Mouse (Mus musculus): ENCODE results near the gene Pip4k2b. TPM values are rescaled to one million over a fixed set of nuclear protein-coding genes. Genes with fewer than 3 reads are reported as not detected.

Pip4k2b gene
- polyA plus RNA-seq, 1 experiment from 2014 or later: 1.2 TPM

- Histone ChIP-seq H3K27ac (ENCODE audit: low read length) (no peak overlapping the region), H3K36me3 (ENCODE audit: control insufficient read depth, insufficient read depth, low read length) (peaks cover 33% of the 10 kb centered on the region), H3K9ac (ENCODE audit: low read length) (peak overlapping the region; percentile 99), H3K4me3 (replicated peaks; ENCODE audit: low read length) (peak overlapping the region; percentile 98), H3K4me1 (ENCODE audit: control insufficient read depth, insufficient read depth, low read length) (peaks cover 14% of the 10 kb centered on the region), H3K9me3 (replicated peaks; ENCODE audit: control insufficient read depth, low read length) (no peaks in the 10 kb centered on the region), H3K27me3 (ENCODE audit: control insufficient read depth, insufficient read depth, low read length) (no peaks in the 10 kb centered on the region), H3K4me2 (ENCODE audit: low read depth, low read length) (peak overlapping the region; percentile 72)
- ATAC-seq (ENCODE audit: insufficient read depth, low FRiP score): no peak
- WGBS: 82% methylated on average over 2 of the region's 2 CpGs
Measured at GRCm38 (mm10) chr11:97779968-97780701, 35.6 kb upstream of the Pip4k2b start.

DNA sequence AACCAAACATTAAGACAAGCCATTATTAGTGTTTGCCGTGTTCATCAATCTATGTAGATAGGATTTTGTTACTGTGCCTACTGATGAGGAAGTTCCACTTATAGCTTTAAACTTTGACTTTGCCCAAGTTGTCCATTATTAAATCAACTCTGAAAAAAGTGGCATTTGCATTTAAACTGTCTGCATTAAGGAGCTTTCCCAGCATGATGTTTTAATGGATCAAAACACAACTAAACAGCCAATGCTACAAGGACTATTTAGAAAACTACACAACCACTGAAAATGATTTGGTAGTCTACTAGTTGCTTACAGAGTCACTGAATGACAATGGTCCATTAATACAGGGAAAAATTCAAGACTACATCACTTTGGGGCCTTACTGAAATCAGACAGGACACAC, 34.4 kb upstream of the Pip4k2b start:
- Histone ChIP-seq H3K9me3 (replicated peaks; ENCODE audit: control insufficient read depth, low read length) (no peaks in the 10 kb centered on the region), H3K36me3 (ENCODE audit: control insufficient read depth, insufficient read depth, low read length) (peaks cover 33% of the 10 kb centered on the region), H3K9ac (ENCODE audit: low read length) (no peak overlapping the region), H3K27me3 (ENCODE audit: control insufficient read depth, insufficient read depth, low read length) (no peaks in the 10 kb centered on the region), H3K4me1 (ENCODE audit: control insufficient read depth, insufficient read depth, low read length) (peaks cover 14% of the 10 kb centered on the region), H3K4me2 (ENCODE audit: low read depth, low read length) (no peak overlapping the region), H3K27ac (ENCODE audit: low read length) (no peak overlapping the region), H3K4me3 (replicated peaks; ENCODE audit: low read length) (no peak overlapping the region)
- WGBS: 86% methylated on average over 1 of the region's 1 CpGs
- no peak for ATAC-seq (ENCODE audit: insufficient read depth, low FRiP score)

DNA sequence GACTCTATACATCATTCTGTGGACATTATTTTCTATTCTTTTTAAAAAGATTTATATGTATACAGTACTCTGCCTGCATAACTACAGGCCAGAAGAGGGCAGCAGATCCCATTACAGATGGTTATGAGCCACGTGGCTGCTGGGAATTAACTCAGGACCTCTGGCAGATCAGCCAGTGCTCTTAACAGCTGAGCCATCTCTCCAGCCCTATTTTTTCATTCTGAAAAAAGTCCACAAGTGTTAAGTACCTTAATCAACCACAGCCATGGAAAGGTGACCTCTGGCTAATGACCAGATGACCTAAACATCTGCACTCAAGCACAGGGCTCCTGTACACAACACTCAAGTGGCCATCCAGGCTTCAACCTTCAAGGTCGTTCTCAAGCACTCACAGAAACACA, 32.6 kb upstream of the Pip4k2b start:
- no peak overlapping the region for H3K4me3 ChIP-seq (replicated peaks; ENCODE audit: low read length)
- 47% methylated on average over 2 of the region's 2 CpGs for WGBS
- H3K9ac ChIP-seq (ENCODE audit: low read length): no peak overlapping the region
- peaks cover 14% of the 10 kb centered on the region for H3K4me1 ChIP-seq (ENCODE audit: control insufficient read depth, insufficient read depth, low read length)
- no peak overlapping the region for H3K4me2 ChIP-seq (ENCODE audit: low read depth, low read length)
- no peaks in the 10 kb centered on the region for H3K9me3 ChIP-seq (replicated peaks; ENCODE audit: control insufficient read depth, low read length)
- ATAC-seq (ENCODE audit: insufficient read depth, low FRiP score): 0 out of 2 replicates have a peak, but pooled peaks have one; percentile 18
- H3K27ac ChIP-seq (ENCODE audit: low read length): no peak overlapping the region
- H3K27me3 ChIP-seq (ENCODE audit: control insufficient read depth, insufficient read depth, low read length): no peaks in the 10 kb centered on the region
- peaks cover 33% of the 10 kb centered on the region for H3K36me3 ChIP-seq (ENCODE audit: control insufficient read depth, insufficient read depth, low read length)

DNA sequence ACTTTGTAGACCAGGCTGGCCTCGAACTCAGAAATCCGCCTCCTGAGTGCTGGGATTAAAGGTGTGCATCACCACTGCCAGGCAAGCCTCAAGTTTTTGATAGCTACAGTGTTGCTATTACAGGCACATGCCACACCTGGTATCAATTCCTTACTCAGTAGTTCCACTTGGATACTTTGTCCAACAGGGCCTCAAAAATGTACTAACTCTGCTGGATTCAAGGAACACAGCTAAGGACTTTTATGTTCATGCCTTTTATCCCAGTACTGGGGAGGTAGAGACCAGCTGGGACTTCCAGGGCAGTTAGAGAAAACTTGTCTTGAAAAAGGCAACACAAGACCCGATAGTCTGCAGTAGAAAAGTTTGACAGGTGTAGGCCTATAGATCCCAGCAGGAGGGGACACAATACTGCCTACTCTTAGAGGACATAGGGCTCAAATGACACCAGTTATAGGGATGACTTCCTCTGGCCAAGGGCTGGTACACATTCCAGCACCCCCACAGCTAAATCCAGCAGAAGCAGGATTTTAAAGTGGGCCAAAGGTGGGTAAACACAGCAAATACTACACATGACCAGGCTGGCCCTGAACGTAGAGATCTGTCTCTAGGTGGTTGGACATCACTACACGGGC, 32.1 kb upstream of the Pip4k2b start:
- no peak overlapping the region for H3K4me2 ChIP-seq (ENCODE audit: low read depth, low read length)
- peaks cover 14% of the 10 kb centered on the region for H3K4me1 ChIP-seq (ENCODE audit: control insufficient read depth, insufficient read depth, low read length)
- H3K27me3 ChIP-seq (ENCODE audit: control insufficient read depth, insufficient read depth, low read length): no peaks in the 10 kb centered on the region
- ATAC-seq (ENCODE audit: insufficient read depth, low FRiP score): no peak
- 55% methylated on average over 5 of the region's 5 CpGs for WGBS
- H3K9ac ChIP-seq (ENCODE audit: low read length): no peak overlapping the region
- H3K36me3 ChIP-seq (ENCODE audit: control insufficient read depth, insufficient read depth, low read length): peaks cover 33% of the 10 kb centered on the region
- H3K4me3 ChIP-seq (replicated peaks; ENCODE audit: low read length): no peak overlapping the region
- no peaks in the 10 kb centered on the region for H3K9me3 ChIP-seq (replicated peaks; ENCODE audit: control insufficient read depth, low read length)
- H3K27ac ChIP-seq (ENCODE audit: low read length): no peak overlapping the region

DNA sequence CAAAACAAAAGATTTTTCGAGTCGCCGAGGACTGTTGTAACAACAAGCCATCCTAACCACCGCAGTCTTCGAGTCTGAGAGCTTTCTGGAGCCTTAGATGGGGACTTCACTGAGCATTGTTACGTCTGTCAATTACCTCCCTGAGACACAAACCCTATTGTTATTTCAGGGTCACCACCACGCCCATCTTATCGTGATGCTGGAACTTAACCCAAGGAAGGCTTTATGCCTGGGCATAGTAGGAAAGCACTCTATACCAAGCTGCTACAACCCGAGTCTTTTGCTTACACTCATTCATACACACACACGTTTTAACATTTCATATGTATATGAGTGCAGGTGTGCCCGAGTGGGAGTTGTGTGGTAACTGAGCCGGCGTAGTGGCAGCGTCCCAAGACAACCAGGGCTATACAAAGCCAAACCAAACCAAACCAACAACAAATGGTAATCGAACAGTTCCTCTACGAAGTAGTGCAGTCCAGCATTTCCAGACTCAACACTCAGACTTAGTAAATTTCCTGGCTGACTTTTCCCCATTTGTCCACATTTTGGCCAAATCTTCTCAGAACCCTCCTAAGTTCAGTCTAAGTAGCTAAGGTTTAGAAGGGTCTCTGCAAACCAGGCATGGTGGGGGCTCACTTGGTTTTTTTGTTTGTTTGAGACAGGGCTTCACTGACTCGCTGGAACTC, 31.4 kb upstream of the Pip4k2b start, which contains the start of gene 1700001P01Rik:
1700001P01Rik (minus strand) TSS at position 111 of the 689 bp plus-strand sequence.
- Histone ChIP-seq H3K9ac (ENCODE audit: low read length) (no peak within 1 kb of the TSS), H3K4me1 (ENCODE audit: control insufficient read depth, insufficient read depth, low read length) (peaks cover 13% of the 10 kb centered on the region), H3K27ac (ENCODE audit: low read length) (no peak within 1 kb of the TSS), H3K27me3 (ENCODE audit: control insufficient read depth, insufficient read depth, low read length) (no peaks in the 10 kb centered on the region), H3K9me3 (replicated peaks; ENCODE audit: control insufficient read depth, low read length) (no peaks in the 10 kb centered on the region), H3K4me2 (ENCODE audit: low read depth, low read length) (no peak within 1 kb of the TSS), H3K36me3 (ENCODE audit: control insufficient read depth, insufficient read depth, low read length) (peaks cover 32% of the 10 kb centered on the region), H3K4me3 (replicated peaks; ENCODE audit: low read length) (no peak within 1 kb of the TSS)
- WGBS: 49% methylated on average over 17 of the region's 17 CpGs
- ATAC-seq (ENCODE audit: insufficient read depth, low FRiP score): no peak

DNA sequence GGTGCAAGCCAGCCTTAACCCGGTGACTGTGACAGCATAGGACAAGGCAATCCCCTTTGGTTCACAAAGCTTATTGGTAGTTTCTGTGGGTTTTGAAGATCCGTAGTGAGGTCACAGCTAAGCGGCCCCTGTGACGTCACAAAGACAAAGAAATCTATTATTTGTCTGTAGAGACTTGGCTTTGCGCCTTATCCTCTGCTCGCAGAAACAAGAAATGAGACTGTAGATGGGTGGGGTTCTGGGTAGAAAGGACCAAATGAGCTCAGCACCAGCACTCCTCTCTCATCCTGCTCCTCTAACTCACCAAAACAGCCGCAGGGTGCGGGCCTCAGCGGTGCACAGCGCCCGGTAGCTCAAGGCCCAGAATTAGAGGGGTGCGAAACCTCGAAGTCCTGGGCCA, 30.7 kb upstream of the Pip4k2b start:
- whole genome bisulfite sequencing: 79% methylated on average over 13 of the region's 13 CpGs
- Histone ChIP-seq H3K4me2 (ENCODE audit: low read depth, low read length) (no peak overlapping the region), H3K4me1 (ENCODE audit: control insufficient read depth, insufficient read depth, low read length) (peaks cover 5% of the 10 kb centered on the region), H3K36me3 (ENCODE audit: control insufficient read depth, insufficient read depth, low read length) (peaks cover 27% of the 10 kb centered on the region), H3K9ac (ENCODE audit: low read length) (no peak overlapping the region), H3K9me3 (replicated peaks; ENCODE audit: control insufficient read depth, low read length) (no peaks in the 10 kb centered on the region), H3K27ac (ENCODE audit: low read length) (no peak overlapping the region), H3K4me3 (replicated peaks; ENCODE audit: low read length) (no peak overlapping the region), H3K27me3 (ENCODE audit: control insufficient read depth, insufficient read depth, low read length) (no peaks in the 10 kb centered on the region)
- no peak for ATAC-seq (ENCODE audit: insufficient read depth, low FRiP score)

- no peaks in the 10 kb centered on the region for H3K4me1 ChIP-seq (ENCODE audit: control insufficient read depth, insufficient read depth, low read length)
- ATAC-seq (ENCODE audit: insufficient read depth, low FRiP score): no peak
- H3K4me3 ChIP-seq (replicated peaks; ENCODE audit: low read length): no peak overlapping the region
- 79% methylated on average over 14 of the region's 14 CpGs for WGBS
- no peak overlapping the region for H3K9ac ChIP-seq (ENCODE audit: low read length)
- H3K4me2 ChIP-seq (ENCODE audit: low read depth, low read length): no peak overlapping the region
- no peaks in the 10 kb centered on the region for H3K27me3 ChIP-seq (ENCODE audit: control insufficient read depth, insufficient read depth, low read length)
- H3K9me3 ChIP-seq (replicated peaks; ENCODE audit: control insufficient read depth, low read length): no peaks in the 10 kb centered on the region
- no peaks in the 10 kb centered on the region for H3K36me3 ChIP-seq (ENCODE audit: control insufficient read depth, insufficient read depth, low read length)
- no peak overlapping the region for H3K27ac ChIP-seq (ENCODE audit: low read length)
Measured at GRCm38 (mm10) chr11:97771410-97771809, 26.9 kb upstream of the Pip4k2b start.

GRCm38 (mm10) chr11:97769704-97770103, 25.2 kb upstream of the Pip4k2b start:
- H3K9me3 ChIP-seq (replicated peaks; ENCODE audit: control insufficient read depth, low read length): no peaks in the 10 kb centered on the region
- H3K36me3 ChIP-seq (ENCODE audit: control insufficient read depth, insufficient read depth, low read length): no peaks in the 10 kb centered on the region
- H3K4me3 ChIP-seq (replicated peaks; ENCODE audit: low read length): no peak overlapping the region
- WGBS: 25% methylated on average over 2 of the region's 2 CpGs
- no peaks in the 10 kb centered on the region for H3K27me3 ChIP-seq (ENCODE audit: control insufficient read depth, insufficient read depth, low read length)
- peaks cover 8% of the 10 kb centered on the region; the same call in 1 of the 2 replicates for H3K4me1 ChIP-seq (ENCODE audit: control insufficient read depth, insufficient read depth, low read length)
- no peak overlapping the region for H3K27ac ChIP-seq (ENCODE audit: low read length)
- ATAC-seq (ENCODE audit: insufficient read depth, low FRiP score): peak; percentile 74
- H3K9ac ChIP-seq (ENCODE audit: low read length): no peak overlapping the region
- H3K4me2 ChIP-seq (ENCODE audit: low read depth, low read length): no peak overlapping the region
